Comparison of ENCODE assay signal across 8 mouse cellular contexts in the genomic region with DNA sequence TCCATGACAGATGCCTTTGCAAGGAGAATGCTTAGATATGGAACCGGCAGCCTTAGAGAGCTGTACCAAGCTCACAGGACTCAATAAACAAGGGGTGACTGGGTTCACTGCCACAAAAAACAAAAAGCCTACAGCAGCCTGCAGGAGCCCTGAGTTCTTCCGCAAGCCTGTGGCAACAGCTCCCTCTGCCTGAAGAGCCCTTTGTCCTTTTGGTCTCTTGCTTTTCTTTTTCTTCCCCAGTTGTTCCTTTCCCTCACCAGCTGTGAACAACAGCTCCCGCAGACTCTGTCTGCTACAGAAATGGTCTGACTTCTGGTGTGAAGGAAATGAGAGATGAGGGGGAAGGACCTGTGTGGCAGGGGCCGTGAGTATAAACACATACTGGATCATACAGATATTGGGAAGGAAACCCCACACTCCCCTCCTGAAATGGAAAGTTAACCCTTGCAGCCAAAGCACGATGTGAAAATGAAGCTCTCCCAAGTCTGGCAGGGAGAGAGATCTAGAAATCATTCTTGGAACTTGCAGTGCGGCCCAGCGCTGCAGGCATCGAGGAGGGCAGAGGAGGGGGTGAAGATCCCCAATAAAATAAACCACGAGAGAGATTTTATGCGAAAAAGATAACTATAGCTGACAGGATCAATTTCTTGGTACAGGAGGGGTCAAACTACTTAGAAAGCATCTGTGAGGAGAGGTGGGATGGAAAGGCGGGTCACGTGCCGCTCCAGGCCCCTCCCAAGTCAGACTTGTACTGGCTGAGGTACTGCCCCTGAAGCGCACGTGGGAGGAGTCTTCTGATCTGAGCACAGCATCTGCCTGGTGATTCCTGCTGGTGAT.
DNase-seq lines count a peak whose midpoint lies in the region; ATAC-seq and TF ChIP-seq lines count a peak whose summit lies in the region.

No protein-coding gene starts in this region.

- ATAC-seq in embryonic facial prominence, embryonic 15.5 days (ENCODE audit: insufficient number of reproducible peaks, low FRiP score, low TSS enrichment, low read depth), result peak; percentile 81
- peak; percentile 61; the same call in 1 of the 2 replicates for ATAC-seq in heart, embryonic 15.5 days (replicated peaks; ENCODE audit: insufficient number of reproducible peaks, insufficient read depth, low FRiP score, low read depth)
- ATAC-seq in kidney, embryonic 16.5 days (ENCODE audit: low FRiP score, low TSS enrichment), result peak; percentile 83
- no peak for ATAC-seq in liver, postnatal 0 days
- ATAC-seq in neural tube, embryonic 13.5 days (ENCODE audit: low read depth), result peak; percentile 86

- peaks cover 17% of the 10 kb centered on the region for H3K4me1 ChIP-seq in embryonic facial prominence, embryonic 15.5 days
- peaks cover 23% of the 10 kb centered on the region for H3K4me1 ChIP-seq in heart, embryonic 15.5 days (replicated peaks)
- peaks cover 21% of the 10 kb centered on the region for H3K4me1 ChIP-seq in kidney, embryonic 16.5 days (ENCODE audit: insufficient read depth, low read length)
- no peaks in the 10 kb centered on the region for H3K4me1 ChIP-seq in liver, postnatal 0 days (ENCODE audit: insufficient read depth)
- H3K4me1 ChIP-seq in neural tube, embryonic 13.5 days (replicated peaks), result peaks cover 29% of the 10 kb centered on the region

- peak; percentile 20 for DNase-seq in B cell, adult 2 months
- peak; percentile 58 for DNase-seq in Muller cell, postnatal 12 days (ENCODE audit: inconsistent ontology term)
- peak; percentile 28 for DNase-seq in liver, postnatal 0 days
- no peak for DNase-seq in spleen, adult 12 weeks (ENCODE audit: low spot score)

- no peak for TF ChIP-seq EP300 in liver, postnatal 0 days (IDR thresholded peaks at IDR 0.05; ENCODE audit: low read depth)

- H3K36me3 ChIP-seq in embryonic facial prominence, embryonic 15.5 days, result no peaks in the 10 kb centered on the region
- no peaks in the 10 kb centered on the region for H3K36me3 ChIP-seq in heart, embryonic 15.5 days
- H3K36me3 ChIP-seq in kidney, embryonic 16.5 days (ENCODE audit: insufficient read depth, low read length), result no peaks in the 10 kb centered on the region
- no peaks in the 10 kb centered on the region for H3K36me3 ChIP-seq in liver, postnatal 0 days (replicated peaks; ENCODE audit: insufficient read depth, low read length)
- no peaks in the 10 kb centered on the region for H3K36me3 ChIP-seq in neural tube, embryonic 13.5 days

- WGBS in embryonic facial prominence, embryonic 15.5 days, result 7% methylated on average over 15 of the region's 15 CpGs
- 12% methylated on average over 15 of the region's 15 CpGs for WGBS in heart, embryonic 15.5 days
- 9% methylated on average over 15 of the region's 15 CpGs for WGBS in kidney, embryonic 16.5 days
- WGBS in liver, postnatal 0 days (ENCODE audit: insufficient replicate concordance), result 20% methylated on average over 15 of the region's 15 CpGs
- 8% methylated on average over 15 of the region's 15 CpGs for WGBS in neural tube, embryonic 13.5 days

- H3K4me3 ChIP-seq in embryonic facial prominence, embryonic 15.5 days (replicated peaks), result peak overlapping the region; percentile 34
- peak overlapping the region; percentile 26 for H3K4me3 ChIP-seq in heart, embryonic 15.5 days
- H3K4me3 ChIP-seq in kidney, embryonic 16.5 days (ENCODE audit: low read length), result peak overlapping the region; percentile 35
- H3K4me3 ChIP-seq in liver, postnatal 0 days (ENCODE audit: low read depth, low read length), result peak overlapping the region; percentile 18; the same call in 1 of the 2 replicates
- peak overlapping the region; percentile 29 for H3K4me3 ChIP-seq in neural tube, embryonic 13.5 days

- TF ChIP-seq CTCF in liver, postnatal 0 days (IDR thresholded peaks at IDR 0.05; ENCODE audit: low read depth), result no peak

- H3K9me3 ChIP-seq in embryonic facial prominence, embryonic 15.5 days (replicated peaks), result no peaks in the 10 kb centered on the region
- H3K9me3 ChIP-seq in heart, embryonic 15.5 days (replicated peaks), result 0 out of 2 replicates have a peak, but pooled peaks cover 3% of the 10 kb centered on the region
- no peaks in the 10 kb centered on the region for H3K9me3 ChIP-seq in kidney, embryonic 16.5 days (ENCODE audit: low read length)
- no peaks in the 10 kb centered on the region for H3K9me3 ChIP-seq in liver, postnatal 0 days (ENCODE audit: low read length)
- peaks cover 1% of the 10 kb centered on the region for H3K9me3 ChIP-seq in neural tube, embryonic 13.5 days

- H3K9ac ChIP-seq in embryonic facial prominence, embryonic 15.5 days, result no peak overlapping the region
- H3K9ac ChIP-seq in heart, embryonic 15.5 days, result no peak overlapping the region
- H3K9ac ChIP-seq in kidney, embryonic 16.5 days (replicated peaks; ENCODE audit: low read length), result peak overlapping the region; percentile 51
- H3K9ac ChIP-seq in liver, postnatal 0 days (replicated peaks), result no peak overlapping the region
- H3K9ac ChIP-seq in neural tube, embryonic 13.5 days, result peak overlapping the region; percentile 55

- H3K4me2 ChIP-seq in embryonic facial prominence, embryonic 15.5 days (replicated peaks), result peak overlapping the region; percentile 52
- H3K4me2 ChIP-seq in heart, embryonic 15.5 days, result peak overlapping the region; percentile 58
- H3K4me2 ChIP-seq in kidney, embryonic 16.5 days (replicated peaks; ENCODE audit: low read depth, low read length), result peak overlapping the region; percentile 58
- H3K4me2 ChIP-seq in liver, postnatal 0 days (ENCODE audit: low read depth, low read length), result peak overlapping the region; percentile 50
- peak overlapping the region; percentile 53 for H3K4me2 ChIP-seq in neural tube, embryonic 13.5 days

- H3K27ac ChIP-seq in embryonic facial prominence, embryonic 15.5 days (replicated peaks), result peak overlapping the region; percentile 55; the same call in 1 of the 2 replicates
- H3K27ac ChIP-seq in heart, embryonic 15.5 days, result peak overlapping the region; percentile 9; the same call in 1 of the 2 replicates
- peak overlapping the region; percentile 56 for H3K27ac ChIP-seq in kidney, embryonic 16.5 days (ENCODE audit: low read length)
- no peak overlapping the region for H3K27ac ChIP-seq in liver, postnatal 0 days (ENCODE audit: low read depth)
- H3K27ac ChIP-seq in neural tube, embryonic 13.5 days (replicated peaks), result peak overlapping the region; percentile 84

- no peaks in the 10 kb centered on the region for H3K27me3 ChIP-seq in embryonic facial prominence, embryonic 15.5 days
- H3K27me3 ChIP-seq in heart, embryonic 15.5 days, result peaks cover 37% of the 10 kb centered on the region
- no peaks in the 10 kb centered on the region for H3K27me3 ChIP-seq in kidney, embryonic 16.5 days (ENCODE audit: insufficient read depth, low read length)
- 0 out of 2 replicates have a peak, but pooled peaks cover 2% of the 10 kb centered on the region for H3K27me3 ChIP-seq in liver, postnatal 0 days (ENCODE audit: insufficient read depth, low read length)
- no peaks in the 10 kb centered on the region for H3K27me3 ChIP-seq in neural tube, embryonic 13.5 days

Comparison
In these comparisons a context has a peak if more than half of its experiments do, and no peak if none do; other contexts are left out.
1. H3K9ac ChIP-seq: peak in kidney, embryonic 16.5 days (single experiment) and neural tube, embryonic 13.5 days (single experiment); none in embryonic facial prominence, embryonic 15.5 days (single experiment), heart, embryonic 15.5 days (single experiment) and liver, postnatal 0 days (single experiment).
2. Peak in every context shown above with its lines, with median percentiles within 50 percentile points of each other: H3K4me2 ChIP-seq and H3K4me3 ChIP-seq.